Mouse (Mus musculus): ENCODE measurements at regions not wholly inside any gene's neighbourhood (a gene's known extent, or its start where the extent isn't known, plus 50 kb on each side); places are given as distances from the start of the nearest gene placed in this dataset.

GRCm38 (mm10) chr13:51345321-51345720, 63.1 kb upstream of the S1pr3 start:
- TF ChIP-seq CTCF (IDR thresholded peaks at IDR 0.05; ENCODE audit: borderline replicate concordance, insufficient read depth, low read depth, low read length) (no peak), POLR2A (IDR thresholded peaks at IDR 0.05; ENCODE audit: borderline replicate concordance, insufficient read depth, low read length) (no peak)
- no peak for DNase-seq
- H3K4me3 ChIP-seq (replicated peaks; ENCODE audit: insufficient read depth, low read depth, low read length), result no peak overlapping the region
- H3K27me3 ChIP-seq (ENCODE audit: control insufficient read depth, insufficient read depth, low read length), result no peaks in the 10 kb centered on the region
- no peak overlapping the region for H3K27ac ChIP-seq (ENCODE audit: insufficient read depth, low read length)
- no peaks in the 10 kb centered on the region for H3K4me1 ChIP-seq (ENCODE audit: control insufficient read depth, insufficient read depth, low read length)
- 57% methylated on average over 4 of the region's 4 CpGs for WGBS

GRCm38 (mm10) chr13:51345839-51346550, 62.4 kb upstream of the S1pr3 start:
- TF ChIP-seq POLR2A (IDR thresholded peaks at IDR 0.05; ENCODE audit: borderline replicate concordance, insufficient read depth, low read length), result no peak
- TF ChIP-seq CTCF (IDR thresholded peaks at IDR 0.05; ENCODE audit: borderline replicate concordance, insufficient read depth, low read depth, low read length), result no peak
- no peak overlapping the region for H3K4me3 ChIP-seq (replicated peaks; ENCODE audit: insufficient read depth, low read depth, low read length)
- no peak for DNase-seq
- H3K27ac ChIP-seq (ENCODE audit: insufficient read depth, low read length), result no peak overlapping the region
- WGBS, result 10% methylated on average over 8 of the region's 8 CpGs
- H3K27me3 ChIP-seq (ENCODE audit: control insufficient read depth, insufficient read depth, low read length), result no peaks in the 10 kb centered on the region
- H3K4me1 ChIP-seq (ENCODE audit: control insufficient read depth, insufficient read depth, low read length), result no peaks in the 10 kb centered on the region

- no peak for DNase-seq
- Histone ChIP-seq H3K4me1 (ENCODE audit: control insufficient read depth, insufficient read depth, low read length) (no peaks in the 10 kb centered on the region), H3K27me3 (ENCODE audit: control insufficient read depth, insufficient read depth, low read length) (no peaks in the 10 kb centered on the region), H3K4me3 (replicated peaks; ENCODE audit: insufficient read depth, low read depth, low read length) (no peak overlapping the region), H3K27ac (ENCODE audit: insufficient read depth, low read length) (no peak overlapping the region)
- TF ChIP-seq POLR2A (IDR thresholded peaks at IDR 0.05; ENCODE audit: borderline replicate concordance, insufficient read depth, low read length), result no peak
- 65% methylated on average over 4 of the region's 4 CpGs for WGBS
Observed at GRCm38 (mm10) chr13:51348707-51349106, 59.7 kb upstream of the S1pr3 start.

- Histone ChIP-seq H3K27ac (ENCODE audit: insufficient read depth, low read length) (no peak overlapping the region), H3K4me1 (ENCODE audit: control insufficient read depth, insufficient read depth, low read length) (no peaks in the 10 kb centered on the region), H3K27me3 (ENCODE audit: control insufficient read depth, insufficient read depth, low read length) (no peaks in the 10 kb centered on the region), H3K4me3 (replicated peaks; ENCODE audit: insufficient read depth, low read depth, low read length) (no peak overlapping the region)
- TF ChIP-seq POLR2A (IDR thresholded peaks at IDR 0.05; ENCODE audit: borderline replicate concordance, insufficient read depth, low read length), result no peak
- no peak for TF ChIP-seq CTCF (IDR thresholded peaks at IDR 0.05; ENCODE audit: borderline replicate concordance, insufficient read depth, low read depth, low read length)
- WGBS, result 66% methylated on average over 11 of the region's 11 CpGs
- no peak for DNase-seq
Observed at GRCm38 (mm10) chr13:51349818-51350551, 58.5 kb upstream of the S1pr3 start.

- TF ChIP-seq CTCF (IDR thresholded peaks at IDR 0.05; ENCODE audit: borderline replicate concordance, insufficient read depth, low read depth, low read length) (no peak), POLR2A (IDR thresholded peaks at IDR 0.05; ENCODE audit: borderline replicate concordance, insufficient read depth, low read length) (no peak)
- Histone ChIP-seq H3K27ac (ENCODE audit: insufficient read depth, low read length) (no peak overlapping the region), H3K27me3 (ENCODE audit: control insufficient read depth, insufficient read depth, low read length) (no peaks in the 10 kb centered on the region), H3K4me1 (ENCODE audit: control insufficient read depth, insufficient read depth, low read length) (no peaks in the 10 kb centered on the region), H3K4me3 (replicated peaks; ENCODE audit: insufficient read depth, low read depth, low read length) (no peak overlapping the region)
- DNase-seq, result no peak
- 94% methylated on average over 4 of the region's 4 CpGs for WGBS
Observed at GRCm38 (mm10) chr13:51352874-51353273, 55.6 kb upstream of the S1pr3 start.

DNA sequence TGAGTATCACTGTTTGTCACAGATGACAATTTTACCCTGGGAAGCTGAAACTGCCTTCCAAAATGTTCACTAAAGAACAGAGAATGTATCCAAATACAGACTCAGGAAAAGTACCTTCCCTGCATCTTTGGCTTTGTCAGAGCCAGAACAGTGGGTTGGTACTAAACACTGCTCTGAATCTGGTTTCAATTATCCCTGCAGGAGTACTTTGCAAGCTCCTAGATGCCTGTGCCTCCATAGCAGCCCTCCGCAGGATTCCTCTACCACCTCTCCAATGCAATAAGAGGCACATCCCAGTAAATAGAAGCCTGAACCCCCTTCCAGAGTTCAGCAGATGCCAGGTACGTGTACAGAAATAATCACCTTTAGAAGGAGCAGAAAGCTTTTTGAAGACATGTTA, 52.9 kb upstream of the S1pr3 start:
- Histone ChIP-seq H3K27me3 (ENCODE audit: control insufficient read depth, insufficient read depth, low read length) (no peaks in the 10 kb centered on the region), H3K4me3 (replicated peaks; ENCODE audit: insufficient read depth, low read depth, low read length) (no peak overlapping the region), H3K4me1 (ENCODE audit: control insufficient read depth, insufficient read depth, low read length) (no peaks in the 10 kb centered on the region), H3K27ac (ENCODE audit: insufficient read depth, low read length) (no peak overlapping the region)
- DNase-seq, result no peak
- WGBS, result 85% methylated on average over 2 of the region's 2 CpGs
- TF ChIP-seq CTCF (IDR thresholded peaks at IDR 0.05; ENCODE audit: borderline replicate concordance, insufficient read depth, low read depth, low read length), result no peak
- no peak for TF ChIP-seq POLR2A (IDR thresholded peaks at IDR 0.05; ENCODE audit: borderline replicate concordance, insufficient read depth, low read length)

Measured in cerebellum, adult 2 months (tissue).